ENCODE assay signal across 14 mouse cellular contexts in genomic region chr1:135351953-135352352, GRCm38 (mm10). TPM values are rescaled to one million over a fixed set of nuclear protein-coding genes. Genes with fewer than 3 reads are reported as not detected.
DNase-seq lines count a peak whose midpoint lies in the region; ATAC-seq and TF ChIP-seq lines count a peak whose summit lies in the region.
"Had no signal": no experiment of that assay in that cellular context is flagged by ENCODE, and none has a peak within 500 bp of the region (broad histone marks: within the 10 kb centered on the region; RNA-seq: fewer than 3 reads in every experiment).

No protein-coding gene starts in this region.

- no peak overlapping the region for H3K9ac ChIP-seq in heart, embryonic 11.5 days (ENCODE audit: low read depth, low read length)
- no peak overlapping the region for H3K9ac ChIP-seq in lung, postnatal 0 days (replicated peaks; ENCODE audit: low read depth)
- H3K9ac ChIP-seq in intestine, embryonic 15.5 days: no peak overlapping the region
- H3K9ac ChIP-seq: hindbrain, embryonic 14.5 days; lung, embryonic 15.5 days; neural tube, embryonic 15.5 days had no signal

- 61% methylated on average over 3 of the region's 3 CpGs for WGBS in heart, embryonic 11.5 days (ENCODE audit: insufficient replicate concordance)
- WGBS in lung, postnatal 0 days: 54% methylated on average over 3 of the region's 3 CpGs
- WGBS in intestine, embryonic 15.5 days: 69% methylated on average over 3 of the region's 3 CpGs

- no peaks in the 10 kb centered on the region for H3K36me3 ChIP-seq in heart, embryonic 11.5 days (ENCODE audit: control insufficient read depth, insufficient read depth, low read length)
- H3K36me3 ChIP-seq in lung, postnatal 0 days (ENCODE audit: insufficient read depth, low read length): no peaks in the 10 kb centered on the region
- no peaks in the 10 kb centered on the region for H3K36me3 ChIP-seq in intestine, embryonic 15.5 days
- H3K36me3 ChIP-seq: lung, embryonic 15.5 days; neural tube, embryonic 15.5 days had no signal

- no peaks in the 10 kb centered on the region for H3K4me1 ChIP-seq in heart, embryonic 11.5 days (ENCODE audit: control insufficient read depth, insufficient read depth, low read length)
- H3K4me1 ChIP-seq in lung, postnatal 0 days (ENCODE audit: insufficient read depth, low read depth, low read length): no peaks in the 10 kb centered on the region
- no peaks in the 10 kb centered on the region for H3K4me1 ChIP-seq in intestine, embryonic 15.5 days (replicated peaks)
- H3K4me1 ChIP-seq: neural tube, embryonic 15.5 days had no signal

- no peak for TF ChIP-seq EP300 in lung, postnatal 0 days (IDR thresholded peaks at IDR 0.05)

- no peak for ATAC-seq in heart, embryonic 11.5 days (replicated peaks; ENCODE audit: insufficient number of reproducible peaks, low FRiP score, low TSS enrichment)
- no peak for ATAC-seq in lung, postnatal 0 days
- no peak for ATAC-seq in intestine, embryonic 15.5 days
- ATAC-seq: CD4-positive, CD25-positive, alpha-beta regulatory T cell, adult 4 months had no signal

- no peaks in the 10 kb centered on the region for H3K9me3 ChIP-seq in heart, embryonic 11.5 days (replicated peaks; ENCODE audit: control insufficient read depth, low read length)
- no peaks in the 10 kb centered on the region for H3K9me3 ChIP-seq in lung, postnatal 0 days (ENCODE audit: low read length)
- H3K9me3 ChIP-seq in intestine, embryonic 15.5 days: no peaks in the 10 kb centered on the region
- H3K9me3 ChIP-seq: lung, embryonic 15.5 days; neural tube, embryonic 15.5 days had no signal

- no peak for TF ChIP-seq CTCF in lung, postnatal 0 days (IDR thresholded peaks at IDR 0.05)

- H3K4me2 ChIP-seq in heart, embryonic 11.5 days: no peak overlapping the region
- H3K4me2 ChIP-seq in lung, postnatal 0 days (replicated peaks; ENCODE audit: low read depth, low read length): no peak overlapping the region
- no peak overlapping the region for H3K4me2 ChIP-seq in intestine, embryonic 15.5 days (replicated peaks)
- H3K4me2 ChIP-seq: hindbrain, embryonic 14.5 days; lung, embryonic 15.5 days; neural tube, embryonic 15.5 days had no signal

- H3K27me3 ChIP-seq in heart, embryonic 11.5 days (ENCODE audit: control insufficient read depth, insufficient read depth, low read length): no peaks in the 10 kb centered on the region
- no peaks in the 10 kb centered on the region for H3K27me3 ChIP-seq in lung, postnatal 0 days (replicated peaks; ENCODE audit: insufficient read depth, low read length)
- H3K27me3 ChIP-seq in intestine, embryonic 15.5 days (replicated peaks): no peaks in the 10 kb centered on the region
- H3K27me3 ChIP-seq: lung, embryonic 15.5 days; neural tube, embryonic 15.5 days had no signal

- no peak overlapping the region for H3K27ac ChIP-seq in heart, embryonic 11.5 days (ENCODE audit: low read depth, low read length)
- H3K27ac ChIP-seq in lung, postnatal 0 days (ENCODE audit: low read length): 0 out of 2 replicates have a peak overlapping the region, but pooled peaks have one; percentile 20
- no peak overlapping the region for H3K27ac ChIP-seq in intestine, embryonic 15.5 days
- H3K27ac ChIP-seq: hindbrain, embryonic 14.5 days; lung, embryonic 15.5 days; neural tube, embryonic 15.5 days had no signal

- DNase-seq in heart, adult 18-20 months: peak; percentile 55 to 81
- DNase-seq in MN1 (ENCODE audit: low spot score): peak; percentile 46
- DNase-seq in gastrocnemius, postnatal 25 days: peak; percentile 58
- DNase-seq in lung, postnatal 0 days (ENCODE audit: low spot score): no peak
- DNase-seq in right cerebral cortex, postnatal 4 days: no peak
- DNase-seq in urinary bladder, postnatal 25 days (ENCODE audit: low spot score): no peak
- DNase-seq: embryo, embryonic 11 days; midbrain, embryonic 14.5 days had no signal

- H3K4me3 ChIP-seq in heart, embryonic 11.5 days (ENCODE audit: low read depth, low read length): no peak overlapping the region
- H3K4me3 ChIP-seq in lung, postnatal 0 days (ENCODE audit: low read depth, low read length): no peak overlapping the region
- H3K4me3 ChIP-seq in intestine, embryonic 15.5 days (replicated peaks): no peak overlapping the region
- H3K4me3 ChIP-seq: lung, embryonic 15.5 days; neural tube, embryonic 15.5 days had no signal

RNA-seq across cellular contexts. Expression of gene Shisa4, which starts 23.1 kb away (rescaled TPM):
- total RNA-seq in heart, adult 18-20 months (2021): 1 to 10 TPM; 2.5 to 3.0 TPM
- 25.6 and 27.0 TPM in 2 replicates for polyA plus RNA-seq in heart, embryonic 11.5 days (2014; fragmentation: Nextera tagmentation; extraction: Ambion mirVana)
- total RNA-seq in gastrocnemius, postnatal 25 days (2021): 100 to 1,000 TPM; 236 to 261 TPM
- 19.2 and 20.0 TPM in 2 replicates for polyA plus RNA-seq in lung, postnatal 0 days (2015; fragmentation: Nextera tagmentation; extraction: Ambion mirVana)
- 29.5 and 30.2 TPM in 2 replicates for polyA plus RNA-seq in intestine, embryonic 15.5 days (2015; fragmentation: Nextera tagmentation; extraction: Ambion mirVana)

RNA-seq across cellular contexts. Expression of gene Lmod1, which starts 27.3 kb away (rescaled TPM):
- 1 to 10 TPM; 3.1 to 3.4 TPM for total RNA-seq in heart, adult 18-20 months (2021)
- polyA plus RNA-seq in heart, embryonic 11.5 days (2014; fragmentation: Nextera tagmentation; extraction: Ambion mirVana): 1.5 and 2.0 TPM in 2 replicates
- 10 to 100 TPM in 1 of 2 experiments, 1 to 10 TPM in 1; 3.0 to 10.9 TPM for total RNA-seq in gastrocnemius, postnatal 25 days (2021)
- 2.6 and 2.8 TPM in 2 replicates for polyA plus RNA-seq in lung, postnatal 0 days (2015; fragmentation: Nextera tagmentation; extraction: Ambion mirVana)
- 11.1 and 11.2 TPM in 2 replicates for polyA plus RNA-seq in intestine, embryonic 15.5 days (2015; fragmentation: Nextera tagmentation; extraction: Ambion mirVana)

RNA-seq across cellular contexts. Expression of gene Timm17a, which starts 38.4 kb away (rescaled TPM):
- 100 to 1,000 TPM; 390 to 405 TPM for total RNA-seq in heart, adult 18-20 months (2021)
- polyA plus RNA-seq in heart, embryonic 11.5 days (2014; fragmentation: Nextera tagmentation; extraction: Ambion mirVana): 333 and 344 TPM in 2 replicates
- total RNA-seq in gastrocnemius, postnatal 25 days (2021): 100 to 1,000 TPM; 282 to 296 TPM
- polyA plus RNA-seq in lung, postnatal 0 days (2015; fragmentation: Nextera tagmentation; extraction: Ambion mirVana): 164 and 186 TPM in 2 replicates
- 246 and 278 TPM in 2 replicates for polyA plus RNA-seq in intestine, embryonic 15.5 days (2015; fragmentation: Nextera tagmentation; extraction: Ambion mirVana)

Comparison
In these comparisons a context has a peak if more than half of its experiments do, and no peak if none do; other contexts are left out.
1. DNase-seq: peak in heart, adult 18-20 months (2 of 2), MN1 (single experiment) and gastrocnemius, postnatal 25 days (single experiment); none in lung, postnatal 0 days (single experiment), right cerebral cortex, postnatal 4 days (single experiment) and urinary bladder, postnatal 25 days (single experiment).